Mouse (Mus musculus) intestine, embryonic 15.5 days (tissue): ENCODE data around the gene Lmnb2. TPM values are rescaled to one million over a fixed set of nuclear protein-coding genes. Genes with fewer than 3 reads are reported as not detected.

Experiments
- ATAC-seq: fragments of 200-750 bp; cut with Nextera tagmentation; 2 replicates; pipeline ENCODE4 v1.8.0; 2017; ENCODE audit warnings: moderate TSS enrichment, moderate library complexity
- H3K27ac ChIP-seq: fragments of 300-500 bp; sonication (generic); 2 replicates; pipeline ENCODE4 v1.5.1; 2015; ENCODE audit warnings: mild to moderate bottlenecking, inconsistent platforms
- H3K27me3 ChIP-seq: fragments of 300-500 bp; sonication (generic); replicated peaks from 2 replicates; pipeline ENCODE4 v1.6.1; 2015; ENCODE audit warnings: inconsistent platforms
- H3K36me3 ChIP-seq: fragments of 300-500 bp; sonication (generic); 2 replicates; pipeline ENCODE4 v1.6.1; 2015; ENCODE audit warnings: inconsistent platforms
- H3K4me1 ChIP-seq: fragments of 300-500 bp; sonication (generic); replicated peaks from 2 replicates; pipeline ENCODE4 v1.6.1; 2015; ENCODE audit warnings: inconsistent platforms
- H3K4me2 ChIP-seq: fragments of 300-500 bp; sonication (generic); replicated peaks from 2 replicates; pipeline ENCODE4 v1.6.1; 2015; ENCODE audit warnings: mild to moderate bottlenecking, inconsistent platforms
- H3K4me3 ChIP-seq: fragments of 300-500 bp; sonication (generic); replicated peaks from 2 replicates; pipeline ENCODE4 v1.5.1; 2015; ENCODE audit warnings: inconsistent platforms
- H3K9ac ChIP-seq: fragments of 300-500 bp; sonication (generic); 2 replicates; pipeline ENCODE4 v1.6.1; 2015; ENCODE audit warnings: inconsistent platforms
- H3K9me3 ChIP-seq: fragments of 300-500 bp; sonication (generic); 2 replicates; pipeline ENCODE4 v1.6.1; 2016; ENCODE audit warnings: inconsistent platforms
- WGBS: fragments of 180-500 bp; shearing (Covaris S2); methylation state at CpG from one replicate; pipeline ENCODE4 v1.1.7; 2015; 5-methylcytosine and 5-hydroxymethylcytosine counted together
- polyA plus RNA-seq: library from polyadenylated mRNA; unstranded; fragments of >200 nt; fragmentation: Nextera tagmentation; extraction: Ambion mirVana; gene quantifications from 2 replicates; pipeline ENCODE4 v1.2.1, GENCODE M21; 2015

Lmnb2 gene
- polyA plus RNA-seq, 1 experiment from 2014 or later, result 41.0 TPM

- ATAC-seq, result peak; percentile 36
- no peak overlapping the region for H3K4me3 ChIP-seq
- WGBS, result 19% methylated on average over 9 of the region's 9 CpGs
- H3K4me1 ChIP-seq, result peaks cover 18% of the 10 kb centered on the region
- no peaks in the 10 kb centered on the region for H3K36me3 ChIP-seq
- H3K9me3 ChIP-seq, result no peaks in the 10 kb centered on the region
- H3K4me2 ChIP-seq, result no peak overlapping the region
- no peak overlapping the region for H3K9ac ChIP-seq
- peak overlapping the region; percentile 14; the same call in 1 of the 2 replicates for H3K27ac ChIP-seq
- H3K27me3 ChIP-seq, result no peaks in the 10 kb centered on the region
Observed at GRCm38 (mm10) chr10:80955536-80955935, 37.5 kb upstream of the Lmnb2 start.

GRCm38 (mm10) chr10:80954843-80955242, 36.8 kb upstream of the Lmnb2 start:
- no peak overlapping the region for H3K9ac ChIP-seq
- H3K9me3 ChIP-seq, result no peaks in the 10 kb centered on the region
- ATAC-seq, result peak; percentile 44
- H3K4me1 ChIP-seq, result peaks cover 14% of the 10 kb centered on the region
- H3K27me3 ChIP-seq, result no peaks in the 10 kb centered on the region
- H3K4me3 ChIP-seq, result no peak overlapping the region
- peak overlapping the region; percentile 40 for H3K27ac ChIP-seq
- H3K36me3 ChIP-seq, result no peaks in the 10 kb centered on the region
- no peak overlapping the region for H3K4me2 ChIP-seq
- WGBS, result 39% methylated on average over 6 of the region's 6 CpGs

GRCm38 (mm10) chr10:80954415-80954814, 36.4 kb upstream of the Lmnb2 start:
- Histone ChIP-seq H3K9me3 (no peaks in the 10 kb centered on the region), H3K4me2 (no peak overlapping the region), H3K27ac (peak overlapping the region; percentile 40; the same call in 1 of the 2 replicates), H3K36me3 (no peaks in the 10 kb centered on the region), H3K4me3 (no peak overlapping the region), H3K27me3 (no peaks in the 10 kb centered on the region), H3K4me1 (peaks cover 14% of the 10 kb centered on the region), H3K9ac (no peak overlapping the region)
- ATAC-seq, result no peak
- 67% methylated on average over 13 of the region's 13 CpGs for WGBS

- H3K4me1 ChIP-seq, result peaks cover 31% of the 10 kb centered on the region
- no peak overlapping the region for H3K4me3 ChIP-seq
- no peaks in the 10 kb centered on the region for H3K36me3 ChIP-seq
- H3K27me3 ChIP-seq, result no peaks in the 10 kb centered on the region
- ATAC-seq, result no peak
- no peak overlapping the region for H3K27ac ChIP-seq
- no peak overlapping the region for H3K4me2 ChIP-seq
- H3K9ac ChIP-seq, result no peak overlapping the region
- 74% methylated on average over 15 of the region's 15 CpGs for WGBS
- no peaks in the 10 kb centered on the region for H3K9me3 ChIP-seq
Observed at GRCm38 (mm10) chr10:80952449-80952848, 34.4 kb upstream of the Lmnb2 start.

GRCm38 (mm10) chr10:80951761-80952390, 33.8 kb upstream of the Lmnb2 start:
- H3K4me1 ChIP-seq, result peaks cover 36% of the 10 kb centered on the region
- no peaks in the 10 kb centered on the region for H3K36me3 ChIP-seq
- 78% methylated on average over 10 of the region's 10 CpGs for WGBS
- no peak overlapping the region for H3K4me3 ChIP-seq
- ATAC-seq, result no peak
- H3K9ac ChIP-seq, result no peak overlapping the region
- H3K4me2 ChIP-seq, result no peak overlapping the region
- no peak overlapping the region for H3K27ac ChIP-seq
- H3K27me3 ChIP-seq, result no peaks in the 10 kb centered on the region
- no peaks in the 10 kb centered on the region for H3K9me3 ChIP-seq

- H3K4me1 ChIP-seq, result peaks cover 36% of the 10 kb centered on the region
- H3K27ac ChIP-seq, result no peak overlapping the region
- H3K4me3 ChIP-seq, result no peak overlapping the region
- H3K4me2 ChIP-seq, result no peak overlapping the region
- no peak for ATAC-seq
- H3K36me3 ChIP-seq, result no peaks in the 10 kb centered on the region
- H3K27me3 ChIP-seq, result no peaks in the 10 kb centered on the region
- H3K9me3 ChIP-seq, result no peaks in the 10 kb centered on the region
- H3K9ac ChIP-seq, result no peak overlapping the region
- WGBS, result 29% methylated on average over 5 of the region's 5 CpGs
Observed at GRCm38 (mm10) chr10:80950314-80950713, 32.3 kb upstream of the Lmnb2 start.

GRCm38 (mm10) chr10:80949081-80949480, 31.0 kb upstream of the Lmnb2 start:
- Histone ChIP-seq H3K27ac (no peak overlapping the region), H3K9ac (no peak overlapping the region), H3K4me3 (no peak overlapping the region), H3K9me3 (no peaks in the 10 kb centered on the region), H3K27me3 (no peaks in the 10 kb centered on the region), H3K36me3 (no peaks in the 10 kb centered on the region), H3K4me2 (no peak overlapping the region), H3K4me1 (peaks cover 25% of the 10 kb centered on the region)
- WGBS, result 79% methylated on average over 3 of the region's 3 CpGs
- peak; percentile 17; the same call in 1 of the 2 replicates for ATAC-seq

GRCm38 (mm10) chr10:80948570-80948969, 30.5 kb upstream of the Lmnb2 start:
- ATAC-seq, result peak; percentile 67
- Histone ChIP-seq H3K4me3 (no peak overlapping the region), H3K36me3 (no peaks in the 10 kb centered on the region), H3K4me2 (no peak overlapping the region), H3K9ac (no peak overlapping the region), H3K27me3 (no peaks in the 10 kb centered on the region), H3K27ac (peak overlapping the region; percentile 58; the same call in 1 of the 2 replicates), H3K4me1 (peaks cover 28% of the 10 kb centered on the region), H3K9me3 (no peaks in the 10 kb centered on the region)
- 30% methylated on average over 6 of the region's 6 CpGs for WGBS

GRCm38 (mm10) chr10:80947802-80948201, 29.8 kb upstream of the Lmnb2 start:
- Histone ChIP-seq H3K9me3 (no peaks in the 10 kb centered on the region), H3K4me2 (no peak overlapping the region), H3K9ac (no peak overlapping the region; the same call in 1 of the 2 replicates), H3K36me3 (no peaks in the 10 kb centered on the region), H3K27me3 (no peaks in the 10 kb centered on the region), H3K4me1 (peaks cover 35% of the 10 kb centered on the region), H3K27ac (peak overlapping the region; percentile 58), H3K4me3 (no peak overlapping the region)
- ATAC-seq, result peak; percentile 27; the same call in 1 of the 2 replicates
- 22% methylated on average over 2 of the region's 2 CpGs for whole genome bisulfite sequencing

- H3K27ac ChIP-seq, result peak overlapping the region; percentile 58
- no peak overlapping the region for H3K4me3 ChIP-seq
- no peaks in the 10 kb centered on the region for H3K36me3 ChIP-seq
- H3K4me1 ChIP-seq, result peaks cover 37% of the 10 kb centered on the region
- peak; percentile 23; the same call in 1 of the 2 replicates for ATAC-seq
- WGBS, result 64% methylated on average over 14 of the region's 14 CpGs
- H3K27me3 ChIP-seq, result no peaks in the 10 kb centered on the region
- H3K9ac ChIP-seq, result no peak overlapping the region
- no peaks in the 10 kb centered on the region for H3K9me3 ChIP-seq
- no peak overlapping the region for H3K4me2 ChIP-seq
Observed at GRCm38 (mm10) chr10:80946684-80947437, 28.8 kb upstream of the Lmnb2 start.

- ATAC-seq, result no peak
- no peak overlapping the region for H3K4me2 ChIP-seq
- H3K27ac ChIP-seq, result no peak overlapping the region
- no peaks in the 10 kb centered on the region for H3K9me3 ChIP-seq
- peaks cover 61% of the 10 kb centered on the region for H3K4me1 ChIP-seq
- no peaks in the 10 kb centered on the region for H3K27me3 ChIP-seq
- WGBS, result 78% methylated on average over 5 of the region's 5 CpGs
- H3K9ac ChIP-seq, result no peak overlapping the region
- H3K4me3 ChIP-seq, result no peak overlapping the region
- no peaks in the 10 kb centered on the region for H3K36me3 ChIP-seq
Observed at GRCm38 (mm10) chr10:80944231-80944630, 26.2 kb upstream of the Lmnb2 start.

GRCm38 (mm10) chr10:80943701-80944100, 25.7 kb upstream of the Lmnb2 start:
- Histone ChIP-seq H3K4me2 (no peak overlapping the region), H3K36me3 (no peaks in the 10 kb centered on the region), H3K9ac (no peak overlapping the region), H3K9me3 (no peaks in the 10 kb centered on the region), H3K27ac (no peak overlapping the region), H3K4me1 (peaks cover 62% of the 10 kb centered on the region), H3K27me3 (no peaks in the 10 kb centered on the region), H3K4me3 (no peak overlapping the region)
- WGBS, result 43% methylated on average over 9 of the region's 9 CpGs
- ATAC-seq, result no peak
